Mouse (Mus musculus) urinary bladder, postnatal 10 days (tissue): ENCODE measurements around the gene Neurl1a.

ENCODE experiments used
- DNase-seq: peaks from one replicate; pipeline ENCODE4 v3.0.0; 2022; ENCODE audit warnings: low spot score

Neurl1a gene

DNA sequence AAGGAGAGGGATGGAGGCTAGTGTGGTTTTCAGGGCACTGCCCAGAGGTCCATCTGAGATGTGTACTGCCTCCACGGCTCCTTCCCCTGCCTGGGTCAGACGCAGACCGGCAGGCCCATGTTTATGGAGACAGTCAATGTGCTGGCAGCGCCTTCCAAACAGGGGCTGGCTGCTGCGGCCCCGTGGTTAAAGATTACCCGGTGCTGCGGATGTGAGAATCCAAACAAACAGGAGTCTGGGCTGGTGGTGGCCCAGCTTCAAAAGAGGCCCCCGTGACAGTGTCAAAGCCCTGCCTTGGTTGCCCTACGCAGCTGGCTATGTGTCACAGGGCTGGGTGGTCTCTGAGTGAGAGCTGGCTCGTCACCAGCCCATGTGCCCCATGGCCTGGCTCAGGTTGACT lies 69.2 kb downstream of the Neurl1a start:
- DNase-seq: no peak

DNA sequence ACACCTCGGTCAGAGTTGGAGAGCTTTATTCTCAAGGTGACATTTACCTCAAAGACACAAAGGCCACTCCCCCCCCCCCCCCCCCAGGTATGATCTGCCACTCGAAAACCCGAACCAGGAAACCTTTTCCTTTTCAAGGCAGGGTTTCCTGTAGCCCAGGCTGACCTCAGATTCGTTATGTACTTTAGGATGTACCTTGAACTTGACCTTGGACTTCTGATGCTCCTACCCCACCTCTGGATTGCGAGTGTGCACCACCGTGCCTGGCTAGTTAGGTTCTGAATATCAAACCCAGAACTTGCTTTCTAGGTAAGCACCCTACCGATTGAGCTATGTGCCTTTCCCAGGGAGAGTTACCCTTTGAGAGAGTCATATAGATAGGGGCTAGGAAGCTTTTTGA lies 69.7 kb downstream of the Neurl1a start:
- no peak for DNase-seq

DNA sequence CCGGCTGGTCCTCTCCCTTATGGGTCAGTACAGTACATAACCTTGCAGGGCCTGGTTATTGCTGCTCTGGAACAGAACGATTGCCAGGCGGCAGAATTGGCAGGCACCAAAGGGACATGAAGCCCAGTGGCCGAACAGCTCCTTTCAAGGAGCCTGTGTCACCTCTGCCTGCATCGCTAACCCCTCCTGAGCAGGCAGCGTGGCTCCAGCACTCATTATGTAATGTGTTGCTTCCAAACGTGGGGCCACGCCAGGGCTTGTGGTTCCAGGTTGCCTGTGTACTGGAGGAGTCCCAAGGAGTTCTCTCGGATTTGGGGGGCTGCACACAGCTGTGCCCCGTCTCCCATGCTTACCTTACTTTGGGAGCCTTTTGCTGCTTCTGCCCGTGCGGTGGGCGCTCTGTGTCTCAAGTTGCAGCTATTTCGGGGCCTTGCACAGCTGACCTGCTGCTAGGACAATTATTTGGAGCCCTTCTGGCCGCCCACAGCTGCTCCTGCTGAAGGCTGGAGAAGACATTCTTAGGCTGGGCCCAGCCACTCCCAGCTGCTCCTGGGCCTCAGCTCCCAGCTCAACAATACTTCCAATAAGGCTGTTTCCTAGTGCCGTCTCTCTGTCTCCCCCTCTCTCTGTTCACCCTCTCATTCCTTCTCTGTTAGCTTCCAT lies 70.4 kb downstream of the Neurl1a start:
- DNase-seq: no peak

DNA sequence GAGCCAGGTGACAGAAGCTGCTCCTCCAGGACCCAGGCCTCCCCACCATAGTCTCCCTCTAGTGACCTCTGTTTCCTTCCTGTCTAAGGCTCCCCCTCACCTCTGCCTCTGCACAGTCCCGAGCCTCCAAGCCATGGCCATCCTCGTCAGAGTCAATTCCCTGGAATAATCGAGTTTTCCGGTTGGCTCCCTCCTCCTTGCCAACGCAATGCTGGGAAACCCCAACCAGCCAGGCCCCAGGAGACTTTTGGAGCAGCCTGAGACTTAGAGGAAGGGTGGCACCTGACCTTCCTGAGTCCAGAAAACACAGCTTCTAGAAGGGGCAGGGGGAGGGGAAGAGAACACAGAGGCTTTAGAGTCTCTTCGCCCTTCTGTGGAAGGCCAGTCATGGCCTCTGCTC lies 72.3 kb downstream of the Neurl1a start:
- DNase-seq: no peak

DNA sequence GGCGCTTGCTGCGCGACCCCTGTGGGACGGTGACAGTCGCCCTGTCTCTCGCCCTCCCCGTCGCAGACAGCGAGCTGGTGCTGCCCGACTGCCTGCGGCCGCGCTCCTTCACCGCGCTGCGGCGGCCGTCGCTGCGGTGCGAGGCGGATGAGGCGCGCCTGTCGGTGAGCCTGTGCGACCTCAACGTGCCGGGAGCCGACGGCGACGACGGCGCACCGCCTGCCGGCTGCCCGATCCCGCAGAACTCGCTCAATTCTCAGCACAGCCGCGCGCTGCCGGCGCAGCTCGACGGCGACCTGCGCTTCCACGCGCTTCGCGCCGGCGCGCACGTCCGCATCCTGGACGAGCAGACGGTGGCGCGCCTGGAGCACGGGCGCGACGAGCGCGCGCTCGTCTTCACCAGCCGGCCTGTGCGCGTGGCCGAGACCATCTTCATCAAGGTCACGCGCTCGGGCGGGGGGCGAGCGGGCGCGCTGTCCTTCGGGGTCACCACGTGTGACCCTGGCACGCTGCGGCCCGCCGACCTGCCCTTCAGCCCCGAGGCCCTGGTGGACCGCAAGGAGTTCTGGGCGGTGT lies 74.5 kb downstream of the Neurl1a start:
- DNase-seq: no peak

DNA sequence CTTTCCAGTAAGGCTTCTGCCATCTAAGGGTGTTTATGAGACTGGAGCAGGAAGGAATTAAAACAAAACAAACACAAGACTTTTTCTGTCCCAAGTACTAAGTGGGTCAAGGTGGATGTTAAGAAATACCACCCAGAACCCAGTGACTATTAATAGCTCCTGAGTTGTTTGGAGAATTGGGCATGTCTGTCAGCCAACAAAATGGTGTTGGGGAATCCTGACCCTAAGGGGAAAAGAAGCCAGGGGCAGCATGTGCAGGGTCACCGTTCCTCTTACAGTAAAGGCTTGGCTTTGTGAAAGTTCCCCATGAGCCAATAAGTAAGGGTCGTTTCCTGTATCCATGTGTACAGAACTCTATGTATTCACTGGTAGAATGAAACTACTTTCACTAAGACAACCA lies 76.4 kb downstream of the Neurl1a start:
- no peak for DNase-seq

DNA sequence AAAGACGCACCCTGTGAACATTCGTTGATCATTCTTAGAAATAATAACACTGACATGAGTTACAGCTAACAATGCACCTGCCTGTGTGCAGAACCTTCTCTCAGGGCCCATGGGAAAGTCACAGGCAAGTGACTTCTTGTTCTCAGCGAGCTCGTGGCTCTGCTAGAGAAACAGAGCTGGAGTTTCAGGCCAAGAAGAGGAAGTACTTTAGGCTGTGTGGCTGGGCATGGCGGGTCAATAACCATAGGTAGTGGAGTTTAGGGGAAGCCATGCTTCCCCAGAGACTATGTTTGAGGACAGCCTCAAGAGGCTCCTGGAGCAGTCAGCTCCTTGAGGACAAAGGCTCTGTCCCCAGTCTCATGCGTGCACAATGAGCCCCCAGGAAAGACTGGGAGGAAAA lies 77.3 kb downstream of the Neurl1a start:
- no peak for DNase-seq

DNA sequence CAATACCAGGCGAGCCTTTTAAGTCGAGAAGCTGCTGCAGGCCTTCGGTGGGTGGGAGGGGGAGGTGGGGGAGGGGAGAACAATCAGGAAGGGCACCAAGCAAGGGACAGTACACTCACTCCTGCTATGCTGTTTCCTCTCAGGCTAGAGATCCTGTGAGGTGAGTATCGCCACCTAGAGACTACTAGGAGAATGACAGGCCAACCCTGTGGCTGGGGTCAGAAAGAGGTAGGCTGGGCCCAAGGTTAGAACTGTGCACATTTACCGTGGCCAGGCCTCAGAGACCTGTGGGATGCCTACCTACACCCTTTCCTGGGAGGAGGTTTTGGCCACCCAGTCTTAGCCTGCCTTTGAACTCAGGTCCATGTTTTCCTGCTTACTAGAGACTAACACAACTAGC lies 81.0 kb downstream of the Neurl1a start:
- no peak for DNase-seq

DNA sequence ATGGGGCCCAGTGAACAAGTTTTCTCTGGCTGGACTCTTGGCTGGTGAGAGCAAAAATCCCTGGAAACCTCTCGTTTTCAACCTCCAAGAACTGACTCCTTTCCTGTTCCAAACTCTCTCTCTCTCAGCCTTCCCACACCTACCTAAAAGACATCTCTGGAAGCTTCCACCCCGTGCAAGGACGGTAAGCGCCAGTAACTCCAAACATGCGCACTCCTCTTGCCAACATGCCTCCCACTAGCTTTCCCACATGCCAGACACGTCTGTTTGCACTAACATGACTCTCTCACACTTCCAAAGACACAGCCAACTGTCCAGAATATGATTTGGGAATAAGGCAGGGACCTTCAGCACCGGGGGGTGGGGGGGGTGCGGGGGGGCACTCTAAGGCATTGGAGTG lies 82.6 kb downstream of the Neurl1a start:
- no peak for DNase-seq

DNA sequence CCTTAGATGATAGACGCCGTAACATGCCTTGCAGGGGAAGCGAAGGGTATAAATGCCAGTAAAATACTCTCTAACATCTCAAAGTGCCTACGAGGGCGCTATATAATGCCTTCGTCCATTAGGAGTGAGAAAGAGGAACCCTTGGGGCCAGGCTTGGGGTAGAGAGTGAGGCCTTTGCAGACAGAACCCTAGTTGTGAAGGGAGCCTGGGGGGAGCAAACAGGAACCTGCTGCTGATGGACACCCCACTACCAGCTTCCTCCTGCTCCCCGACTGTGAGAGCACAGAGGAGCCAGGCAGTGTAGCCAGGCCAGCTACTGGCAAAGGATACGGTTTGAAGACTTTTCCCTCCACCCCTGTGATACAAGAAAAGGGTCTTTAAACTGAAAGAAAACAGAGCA lies 85.0 kb downstream of the Neurl1a start:
- DNase-seq: no peak

DNA sequence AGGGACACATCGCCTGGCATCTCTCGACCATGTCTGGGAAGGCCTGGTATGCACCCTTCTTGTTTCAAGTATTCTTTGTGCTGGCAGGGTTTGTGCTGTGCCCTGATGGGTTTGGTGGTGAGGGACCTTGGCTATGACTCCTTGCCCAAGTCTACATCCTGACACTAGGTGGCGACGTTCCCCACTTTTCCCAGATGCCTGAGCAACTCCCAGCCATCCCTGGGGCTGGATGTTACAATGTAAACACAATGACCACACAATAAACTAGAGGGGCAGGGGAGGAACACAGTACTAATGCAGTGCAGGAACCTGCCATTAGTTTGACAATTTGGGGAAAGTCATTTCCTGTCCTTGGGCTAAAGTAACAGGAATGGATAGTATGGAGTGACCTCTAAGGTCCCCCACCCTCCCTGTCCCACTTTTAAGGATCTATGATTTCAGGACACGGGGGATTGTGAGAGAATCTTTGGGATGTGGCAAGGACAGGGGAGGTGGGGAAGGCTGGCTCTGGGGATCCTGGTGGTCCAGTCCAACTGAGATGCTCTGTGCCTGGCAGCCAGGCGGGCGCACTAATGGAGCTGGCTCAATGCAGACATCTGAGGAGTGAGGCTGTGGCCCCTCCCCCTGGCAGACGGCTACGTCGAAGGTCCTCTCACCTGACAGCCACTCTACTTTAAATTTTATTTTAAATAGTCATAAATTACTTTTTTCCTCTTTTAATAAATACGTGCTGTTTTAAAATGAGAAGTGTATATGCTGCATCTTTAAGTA lies 85.9 kb downstream of the Neurl1a start:
- DNase-seq: no peak

DNA sequence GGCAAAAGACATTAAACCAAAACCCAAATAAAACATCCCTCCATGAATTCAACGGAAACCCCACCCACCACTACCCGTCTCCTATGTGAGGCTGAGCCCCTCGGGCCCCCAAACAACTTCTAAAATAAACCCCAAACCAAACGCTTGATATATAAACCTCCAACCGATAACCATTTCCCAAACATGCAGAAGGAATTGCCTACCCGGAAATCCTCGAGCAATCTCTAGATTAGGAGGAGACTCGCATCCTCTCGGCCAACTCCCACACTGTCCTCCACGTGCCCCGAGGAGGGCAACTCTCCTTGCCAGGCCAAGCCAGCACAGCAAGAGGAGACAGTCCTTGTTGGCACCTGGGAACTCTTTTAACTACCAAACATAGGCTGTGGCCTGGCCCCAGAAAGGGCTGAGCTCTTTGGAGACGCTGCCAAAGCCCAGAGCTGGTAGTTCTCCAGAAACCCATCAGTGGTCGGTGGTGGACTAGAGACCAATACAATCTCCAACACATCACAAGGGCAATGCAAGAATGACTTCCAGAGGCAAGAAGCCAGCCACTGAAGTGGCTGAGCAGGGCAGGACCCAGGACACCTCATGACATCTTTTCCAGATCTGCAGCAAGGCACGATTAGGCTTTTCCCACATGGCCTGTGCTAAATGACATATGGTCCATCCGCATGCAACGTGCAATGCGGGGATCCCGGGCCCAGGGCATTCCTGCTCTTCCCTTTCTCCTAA lies 87.6 kb downstream of the Neurl1a start:
- DNase-seq: no peak

DNA sequence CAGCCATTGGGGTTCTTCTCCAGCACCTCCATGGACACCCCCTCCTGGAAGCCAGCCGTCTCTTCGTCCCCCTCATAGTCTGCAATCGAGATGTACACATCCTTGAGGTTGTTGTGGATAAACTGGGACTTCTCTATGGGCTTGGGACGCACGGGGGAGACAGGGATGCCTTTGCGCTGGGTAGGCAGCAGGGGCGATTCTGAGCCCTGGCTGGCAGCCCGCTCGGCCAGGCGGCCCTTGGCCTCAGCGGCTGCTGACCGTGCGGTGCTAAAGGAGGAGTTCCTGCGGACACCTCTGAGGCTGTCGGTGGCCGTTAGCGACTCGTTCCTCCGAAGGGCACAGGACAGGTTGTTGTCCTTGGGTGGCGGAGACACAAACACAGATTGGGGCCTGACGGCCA lies 88.4 kb downstream of the Neurl1a start:
- DNase-seq: no peak

DNA sequence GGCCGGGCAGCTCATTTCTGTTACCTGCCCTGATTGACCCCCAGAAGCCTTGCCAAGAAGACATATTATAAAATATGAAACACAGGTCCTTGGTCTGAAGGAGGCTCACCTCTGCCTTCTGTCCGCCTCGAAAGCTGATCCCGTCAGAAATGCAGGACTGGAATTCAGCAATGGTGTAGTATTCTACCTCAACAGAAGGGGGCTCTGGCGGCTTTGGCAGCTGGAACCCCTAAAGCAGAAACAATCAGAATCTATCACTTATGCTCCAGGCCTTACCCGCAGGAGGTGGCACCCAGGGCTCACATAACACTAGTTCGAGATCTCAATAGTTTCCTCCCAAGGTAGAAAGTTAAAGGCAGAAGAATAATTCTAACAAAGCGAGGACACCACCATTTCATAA lies 91.1 kb downstream of the Neurl1a start:
- no peak for DNase-seq

DNA sequence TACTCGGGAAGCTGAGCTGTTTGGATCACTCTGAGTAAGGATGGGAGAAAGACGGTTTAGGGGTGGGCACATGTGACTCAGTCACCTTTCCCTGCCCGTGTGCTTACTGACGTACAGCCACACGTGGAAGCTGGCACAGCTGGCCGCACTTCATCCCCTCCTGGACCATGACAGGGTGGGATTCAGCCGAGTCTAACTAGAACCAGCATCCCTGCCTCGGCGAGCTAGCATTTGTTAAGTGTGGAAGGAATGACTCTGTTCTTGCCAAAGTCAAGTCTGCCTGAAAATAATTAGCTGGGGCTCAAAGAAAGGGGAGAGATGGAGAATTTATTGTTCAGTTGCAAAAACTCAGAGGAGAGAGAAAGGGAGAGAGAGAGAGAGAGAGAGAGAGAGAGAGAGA lies 91.9 kb downstream of the Neurl1a start:
- DNase-seq: no peak

DNA sequence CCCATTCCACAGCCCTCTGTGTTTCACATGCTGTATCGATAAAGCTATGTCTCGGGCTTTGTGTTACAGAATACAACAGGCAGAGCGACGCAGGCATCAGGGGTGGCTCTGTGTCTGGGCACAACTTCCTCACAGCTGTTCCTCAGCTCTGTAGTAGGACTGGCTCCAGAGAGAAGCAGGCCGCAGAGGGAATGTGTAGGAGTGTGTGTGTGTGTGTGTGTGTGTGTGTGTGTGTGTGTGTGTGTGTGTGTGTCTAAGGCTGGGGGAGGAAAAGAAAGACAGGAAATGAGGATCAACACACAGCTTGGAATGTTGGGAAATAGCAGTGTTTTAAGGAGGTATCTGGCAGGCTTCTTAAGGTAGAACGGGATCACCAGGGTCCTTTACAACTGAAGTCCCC lies 98.1 kb downstream of the Neurl1a start:
- no peak for DNase-seq

DNA sequence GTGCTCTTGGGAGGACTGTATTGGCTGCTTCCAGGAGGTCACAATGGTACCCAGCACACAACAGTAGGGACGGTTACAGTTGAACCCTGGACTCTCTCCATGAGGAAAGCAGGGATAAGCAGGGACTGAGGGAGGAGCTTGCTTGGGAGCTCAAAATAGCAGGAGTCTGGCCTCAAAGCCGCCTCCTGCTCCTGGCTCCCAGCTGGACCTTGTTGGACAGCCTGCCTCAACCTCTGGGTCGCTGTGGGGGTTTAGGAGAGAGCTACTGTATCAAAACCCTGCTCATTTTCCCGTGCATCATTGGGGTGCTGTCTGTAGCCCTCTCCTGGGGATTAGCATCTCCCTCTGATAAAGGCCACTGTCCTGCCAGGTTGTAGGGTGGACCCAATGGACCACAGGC lies 100.8 kb downstream of the Neurl1a start:
- DNase-seq: no peak

DNA sequence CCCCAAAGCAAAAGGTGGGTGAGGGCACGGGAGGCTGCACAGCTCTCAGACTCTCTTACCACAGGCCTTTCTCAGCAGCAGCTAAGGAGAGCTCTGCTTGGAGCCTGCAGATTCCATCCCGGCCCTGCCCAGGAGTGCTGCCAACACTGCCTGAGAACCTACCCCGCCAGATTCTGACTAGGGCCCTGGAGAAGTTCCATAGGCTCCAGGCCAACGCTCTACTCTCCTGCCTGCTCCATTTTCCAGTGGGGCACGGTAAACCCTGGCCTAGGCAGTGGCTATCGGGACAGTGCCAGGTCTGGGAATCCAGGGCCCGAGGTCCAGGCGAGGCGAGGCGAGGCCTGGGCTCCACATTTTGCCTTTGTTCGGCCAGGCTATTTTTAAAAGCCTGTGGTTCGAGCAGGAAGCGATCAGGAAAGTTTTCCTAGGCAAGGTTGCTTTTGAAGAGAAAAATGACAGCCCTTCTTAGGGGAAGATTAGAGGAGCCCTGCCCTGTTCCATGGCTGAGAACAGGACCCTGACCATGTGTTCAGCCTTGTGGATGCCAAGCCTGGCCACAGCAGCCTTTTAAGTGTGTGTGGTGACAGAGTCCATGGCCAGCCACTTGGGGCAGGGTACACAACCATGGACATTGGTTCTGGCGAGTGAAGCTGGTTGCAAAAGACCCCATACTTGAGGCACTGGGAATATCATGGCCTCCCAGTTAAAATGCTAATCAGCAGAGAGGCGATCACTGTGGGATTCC lies 101.3 kb downstream of the Neurl1a start:
- no peak for DNase-seq

DNA sequence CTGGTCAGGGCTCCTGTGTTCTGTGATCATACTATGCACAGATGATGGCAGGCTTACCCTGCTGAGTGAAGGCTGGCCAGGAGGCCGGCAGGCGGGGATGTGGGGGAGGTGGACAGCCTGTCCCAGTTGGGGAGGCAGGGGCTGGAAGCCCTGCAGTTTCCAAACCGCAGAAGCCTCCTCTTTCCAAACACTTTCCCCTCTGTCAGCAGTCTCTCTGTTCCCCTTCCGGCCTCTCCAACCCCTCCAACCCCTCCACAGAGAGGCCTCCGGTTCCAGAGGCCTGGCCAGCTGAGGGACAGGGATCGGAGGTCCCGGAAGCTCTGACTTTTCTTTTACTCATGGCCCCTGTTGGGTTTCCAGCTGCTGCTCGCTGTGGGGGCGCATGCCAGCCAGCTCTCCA lies 102.3 kb downstream of the Neurl1a start:
- no peak for DNase-seq

DNA sequence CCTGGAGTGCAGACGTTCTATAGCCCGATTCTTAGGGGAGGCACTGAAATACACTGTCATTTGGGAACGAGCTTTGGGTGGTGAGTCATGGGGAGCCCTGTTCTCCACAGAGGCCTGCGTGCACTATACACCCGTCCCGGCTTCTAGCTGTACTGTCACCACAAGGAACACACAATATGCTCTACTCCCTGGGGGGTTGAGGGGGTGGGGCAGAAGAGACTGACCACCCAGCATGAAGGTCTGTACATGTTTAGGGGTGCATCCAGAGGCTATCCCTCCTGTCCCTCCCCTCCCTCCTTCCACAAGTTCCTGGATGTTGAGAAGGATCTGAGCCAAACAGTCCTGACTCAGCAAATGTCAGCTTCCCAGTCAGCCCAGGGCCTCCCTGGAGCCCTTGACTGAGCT lies 103.4 kb downstream of the Neurl1a start:
- no peak for DNase-seq

DNA sequence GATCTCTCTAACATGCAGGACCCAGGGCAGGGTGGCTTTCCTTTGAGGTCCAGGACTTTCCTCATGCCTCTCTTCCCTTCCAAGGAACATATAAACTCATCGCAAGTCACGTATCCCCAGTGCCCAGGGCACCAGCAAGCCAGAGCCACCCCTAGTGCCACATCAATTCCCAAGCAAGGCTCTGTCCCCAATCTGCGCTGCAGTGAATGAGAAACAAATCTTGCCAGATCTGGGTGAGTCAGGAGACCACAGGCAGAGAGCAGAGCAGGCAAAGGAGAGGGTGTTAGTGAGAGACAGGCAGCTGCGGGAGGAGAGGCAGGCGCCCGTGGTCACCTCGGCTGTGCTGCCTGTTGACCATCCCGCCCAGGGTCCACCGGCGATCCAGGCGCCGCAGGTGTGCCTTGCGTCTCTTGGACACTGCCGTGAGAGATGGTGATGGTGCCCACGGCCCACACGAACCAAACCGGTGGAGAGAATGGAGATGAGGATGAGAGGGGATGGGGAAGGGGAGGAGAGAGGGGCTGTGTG lies 104.1 kb downstream of the Neurl1a start:
- no peak for DNase-seq

DNA sequence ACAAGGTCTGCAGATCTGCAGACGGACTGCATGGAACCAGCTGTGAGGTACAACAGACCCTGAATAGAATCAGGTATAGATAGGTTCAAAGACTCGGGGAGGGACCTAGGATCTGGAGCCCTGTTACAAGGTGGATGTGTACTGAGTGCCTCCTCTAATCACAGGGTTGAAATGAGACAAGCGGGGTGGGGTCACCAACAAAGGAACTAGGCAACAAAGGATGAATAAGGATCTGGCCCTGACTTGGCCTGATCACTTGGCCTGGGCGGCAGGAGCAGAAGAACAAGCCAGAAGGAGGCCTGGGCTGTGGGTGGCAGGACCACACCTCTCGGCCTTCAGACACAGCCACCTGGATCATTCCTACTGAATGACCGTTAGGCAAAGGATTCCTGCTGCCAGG lies 107.0 kb downstream of the Neurl1a start:
- DNase-seq: no peak
